Mouse (Mus musculus): ENCODE data around the gene Acvr1b. TPM values are rescaled to one million over a fixed set of nuclear protein-coding genes. Genes with fewer than 3 reads are reported as not detected.

Gene Acvr1b
- total and polyA plus RNA-seq, 2 experiments from 2014 or later: 17.4 to 80.4 TPM

DNA sequence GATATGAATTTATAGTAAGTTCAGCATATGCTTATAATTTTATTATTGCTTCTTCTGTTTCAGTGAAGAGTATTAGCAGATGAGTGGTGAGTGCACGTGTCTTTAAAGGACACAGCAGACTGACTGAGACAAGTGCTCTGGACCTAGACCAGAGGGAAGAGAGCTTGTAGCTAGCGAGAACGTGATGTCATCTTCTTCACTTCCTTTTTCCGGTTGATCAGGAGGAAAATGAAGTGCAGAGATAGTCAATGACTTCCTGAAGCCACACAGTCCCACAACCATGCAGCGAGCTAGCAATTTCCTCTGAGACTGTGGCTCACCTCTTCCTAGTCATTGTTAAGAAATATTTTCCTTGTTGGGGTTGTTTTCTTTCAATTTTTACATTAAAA is 16.9 kb downstream of the Acvr1b start:
- Histone ChIP-seq H3K27ac (ENCODE audit: low read depth, low read length) (no peak overlapping the region), H3K36me3 (ENCODE audit: insufficient read depth) (peaks cover 20% of the 10 kb centered on the region)
- DNase-seq: no peak

DNA sequence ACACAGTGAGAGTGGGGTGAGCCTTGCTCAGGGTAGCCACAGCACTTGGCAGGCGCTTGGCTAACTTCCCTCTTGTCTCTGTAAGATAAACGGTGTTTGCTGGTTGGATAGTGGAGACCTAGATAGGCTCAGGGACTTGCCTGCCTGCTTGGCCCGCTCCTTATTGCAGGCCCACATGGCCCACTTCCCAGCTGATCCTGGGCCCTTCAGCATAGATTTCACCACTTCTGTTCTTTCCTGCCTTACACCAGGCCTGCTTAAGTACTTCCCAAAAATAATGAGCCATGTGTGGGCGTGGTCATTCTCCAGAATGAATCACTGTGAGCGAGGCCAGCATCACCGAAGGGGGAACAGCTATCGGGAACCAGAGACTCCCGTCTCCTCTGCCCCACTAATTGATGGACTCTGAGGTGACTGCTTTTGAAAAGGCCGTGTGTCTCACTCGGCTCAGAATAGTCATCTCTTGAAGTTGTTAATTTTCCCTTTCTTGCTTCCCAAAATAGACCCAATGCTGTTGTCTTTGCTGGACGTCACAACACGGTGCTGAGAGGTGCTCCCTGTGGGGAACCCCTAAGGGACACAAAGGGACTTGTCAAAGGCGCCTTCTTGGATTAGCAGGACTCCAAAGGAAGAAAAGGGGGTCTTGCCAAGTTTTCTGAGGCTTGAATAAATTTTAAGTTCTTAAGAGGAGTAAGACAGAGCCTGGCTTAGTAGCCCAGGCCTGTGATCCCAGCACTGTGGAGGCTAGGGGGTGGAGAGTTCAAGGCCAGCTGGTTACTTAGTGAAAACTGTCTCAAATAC is 17.8 kb downstream of the Acvr1b start:
- Histone ChIP-seq H3K4me2 (ENCODE audit: low read depth) (no peak overlapping the region), H3K9ac (no peak overlapping the region), H3K4me1 (ENCODE audit: insufficient read depth) (no peaks in the 10 kb centered on the region), H3K4me3 (ENCODE audit: low read depth, low read length) (no peak overlapping the region), H3K27me3 (ENCODE audit: insufficient read depth, low read length) (no peaks in the 10 kb centered on the region), H3K36me3 (ENCODE audit: insufficient read depth) (peaks cover 23% of the 10 kb centered on the region), H3K9me3 (ENCODE audit: low read length) (no peaks in the 10 kb centered on the region), H3K27ac (ENCODE audit: low read depth, low read length) (no peak overlapping the region; the same call in 1 of the 2 replicates)
- DNase-seq: peak; percentile 41
- TF ChIP-seq CTCF (IDR thresholded peaks at IDR 0.05; ENCODE audit: low read depth): no peak
- peak; percentile 64 for ATAC-seq
- 9% methylated on average over 13 of the region's 13 CpGs for WGBS

More for the DNA sequence above, 16.9 kb downstream of the Acvr1b start:
- Histone ChIP-seq H3K4me2 (ENCODE audit: low read depth) (no peak overlapping the region), H3K9me3 (ENCODE audit: low read length) (no peaks in the 10 kb centered on the region), H3K27me3 (ENCODE audit: insufficient read depth, low read length) (no peaks in the 10 kb centered on the region), H3K9ac (no peak overlapping the region), H3K4me3 (ENCODE audit: low read depth, low read length) (no peak overlapping the region), H3K4me1 (ENCODE audit: insufficient read depth) (no peaks in the 10 kb centered on the region)
- 61% methylated on average over 5 of the region's 5 CpGs for whole genome bisulfite sequencing
- TF ChIP-seq CTCF (IDR thresholded peaks at IDR 0.05; ENCODE audit: low read depth): no peak
- no peak for ATAC-seq

DNA sequence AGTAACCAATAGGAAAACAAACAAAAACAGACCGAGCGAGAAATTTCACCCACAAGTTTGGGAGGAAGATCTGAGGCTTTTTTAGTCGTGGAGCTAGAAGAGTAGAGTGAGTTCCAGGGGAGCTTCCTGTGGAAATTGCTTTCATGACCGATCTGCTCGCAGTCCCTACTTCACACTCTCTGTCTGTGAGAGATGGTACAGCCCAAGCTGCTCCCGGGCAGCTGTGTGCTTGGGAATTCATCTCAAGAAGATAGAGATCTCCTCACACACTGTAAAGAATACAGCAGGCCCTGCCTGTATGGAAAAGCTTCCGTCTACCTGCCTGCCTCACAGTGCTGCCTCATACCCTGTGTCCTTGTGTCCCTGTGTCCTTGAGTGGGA is 18.4 kb downstream of the Acvr1b start:
- Histone ChIP-seq H3K9me3 (ENCODE audit: low read length) (no peaks in the 10 kb centered on the region), H3K4me1 (ENCODE audit: insufficient read depth) (no peaks in the 10 kb centered on the region), H3K27ac (ENCODE audit: low read depth, low read length) (peak overlapping the region; percentile 9; the same call in 1 of the 2 replicates), H3K4me3 (ENCODE audit: low read depth, low read length) (no peak overlapping the region), H3K36me3 (ENCODE audit: insufficient read depth) (peaks cover 23% of the 10 kb centered on the region), H3K4me2 (ENCODE audit: low read depth) (no peak overlapping the region), H3K9ac (no peak overlapping the region), H3K27me3 (ENCODE audit: insufficient read depth, low read length) (no peaks in the 10 kb centered on the region)
- ATAC-seq: peak; percentile 30; the same call in 1 of the 2 replicates
- TF ChIP-seq CTCF (IDR thresholded peaks at IDR 0.05; ENCODE audit: low read depth): no peak
- DNase-seq: peak; percentile 24
- WGBS: 23% methylated on average over 7 of the region's 7 CpGs

DNA sequence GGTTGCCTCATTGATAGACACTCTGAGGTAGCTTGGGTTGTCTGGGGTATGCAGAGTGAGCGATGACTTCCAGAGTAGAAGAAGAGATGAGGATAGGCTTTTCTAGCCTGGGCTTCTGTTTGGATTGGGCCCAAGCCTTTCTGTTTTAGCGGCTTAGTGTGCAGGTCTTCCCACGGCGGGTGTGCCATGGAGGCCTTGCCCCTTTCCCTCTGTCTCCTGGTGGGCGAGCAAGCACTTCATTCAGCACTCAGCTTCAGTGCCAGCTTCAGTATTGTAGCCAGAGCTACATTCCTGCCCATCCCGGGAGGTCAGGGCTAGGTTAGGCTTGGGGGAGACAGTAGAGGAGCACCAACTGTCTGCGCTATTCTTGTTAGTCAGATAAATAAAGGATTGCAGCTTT is 18.8 kb downstream of the Acvr1b start:
- no peak overlapping the region for H3K9ac ChIP-seq
- no peak for ATAC-seq
- peaks cover 23% of the 10 kb centered on the region for H3K36me3 ChIP-seq (ENCODE audit: insufficient read depth)
- WGBS: 83% methylated on average over 7 of the region's 7 CpGs
- H3K4me3 ChIP-seq (ENCODE audit: low read depth, low read length): no peak overlapping the region
- no peak overlapping the region for H3K4me2 ChIP-seq (ENCODE audit: low read depth)
- no peaks in the 10 kb centered on the region for H3K27me3 ChIP-seq (ENCODE audit: insufficient read depth, low read length)
- H3K27ac ChIP-seq (ENCODE audit: low read depth, low read length): peak overlapping the region; percentile 9; the same call in 1 of the 2 replicates
- DNase-seq: no peak
- TF ChIP-seq CTCF (IDR thresholded peaks at IDR 0.05; ENCODE audit: low read depth): no peak
- no peaks in the 10 kb centered on the region for H3K4me1 ChIP-seq (ENCODE audit: insufficient read depth)
- no peaks in the 10 kb centered on the region for H3K9me3 ChIP-seq (ENCODE audit: low read length)

DNA sequence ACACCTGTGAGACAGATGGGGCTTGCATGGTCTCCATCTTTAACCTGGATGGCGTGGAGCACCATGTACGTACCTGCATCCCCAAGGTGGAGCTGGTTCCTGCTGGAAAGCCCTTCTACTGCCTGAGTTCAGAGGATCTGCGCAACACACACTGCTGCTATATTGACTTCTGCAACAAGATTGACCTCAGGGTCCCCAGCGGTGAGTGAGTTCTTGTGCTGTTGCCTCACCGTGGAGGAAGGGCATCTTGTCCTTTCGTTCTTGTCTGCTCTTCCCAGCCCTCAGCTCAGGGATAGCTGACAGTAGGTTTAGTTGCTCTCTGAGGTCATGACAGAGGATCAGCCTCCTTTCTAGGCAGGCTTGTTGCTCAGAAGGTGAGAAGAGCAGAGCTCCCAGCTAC is 20.1 kb downstream of the Acvr1b start:
- no peak for DNase-seq

DNA sequence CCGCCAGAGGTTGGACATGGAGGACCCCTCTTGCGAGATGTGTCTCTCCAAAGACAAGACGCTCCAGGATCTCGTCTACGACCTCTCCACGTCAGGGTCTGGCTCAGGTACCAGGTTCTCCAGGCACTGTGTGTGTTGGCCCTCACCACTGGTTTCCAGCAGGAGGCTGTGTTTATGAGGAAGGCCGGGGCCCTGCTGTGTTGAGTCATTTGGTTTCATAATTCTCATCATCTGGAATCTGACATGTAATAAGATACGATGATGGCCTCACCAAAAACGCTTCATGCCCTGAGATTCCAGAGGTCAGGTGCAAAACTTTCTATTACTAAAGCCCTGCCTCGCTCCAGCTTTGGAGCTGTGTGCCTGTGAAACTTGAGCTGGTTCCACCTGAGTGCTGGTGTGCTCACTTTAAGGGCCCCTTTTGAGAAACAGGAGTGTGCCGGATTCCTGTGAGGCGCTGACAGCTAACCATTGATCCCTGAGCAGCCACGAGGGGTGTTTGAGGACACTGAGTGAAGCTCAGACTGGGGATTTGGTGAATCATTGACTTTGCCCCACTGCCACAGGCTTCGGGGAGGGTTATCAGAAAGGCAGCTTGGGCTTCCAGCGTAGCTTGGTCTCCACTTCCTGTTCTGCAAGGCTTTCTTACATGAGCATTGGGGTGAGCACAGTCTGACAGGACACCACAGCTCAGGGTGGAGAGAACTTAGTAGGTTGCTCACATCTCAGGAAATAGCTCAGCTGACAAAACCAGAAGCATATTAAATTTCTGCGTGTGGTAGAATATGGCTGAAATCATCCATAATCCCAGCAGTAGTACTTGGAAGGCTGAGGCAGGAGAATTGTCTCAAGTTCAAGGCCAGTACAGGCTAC is 21.3 kb downstream of the Acvr1b start:
- no peak overlapping the region for H3K9ac ChIP-seq
- H3K4me2 ChIP-seq (ENCODE audit: low read depth): no peak overlapping the region
- ATAC-seq: no peak
- H3K27ac ChIP-seq (ENCODE audit: low read depth, low read length): no peak overlapping the region
- no peaks in the 10 kb centered on the region for H3K4me1 ChIP-seq (ENCODE audit: insufficient read depth)
- H3K27me3 ChIP-seq (ENCODE audit: insufficient read depth, low read length): no peaks in the 10 kb centered on the region
- TF ChIP-seq CTCF (IDR thresholded peaks at IDR 0.05; ENCODE audit: low read depth): no peak
- peaks cover 38% of the 10 kb centered on the region for H3K36me3 ChIP-seq (ENCODE audit: insufficient read depth)
- no peak overlapping the region for H3K4me3 ChIP-seq (ENCODE audit: low read depth, low read length)
- H3K9me3 ChIP-seq (ENCODE audit: low read length): no peaks in the 10 kb centered on the region
- DNase-seq: no peak
- 97% methylated on average over 16 of the region's 16 CpGs for WGBS

More for the DNA sequence above, 20.1 kb downstream of the Acvr1b start:
- H3K9ac ChIP-seq: no peak overlapping the region
- ATAC-seq: no peak
- no peaks in the 10 kb centered on the region for H3K9me3 ChIP-seq (ENCODE audit: low read length)
- no peaks in the 10 kb centered on the region for H3K27me3 ChIP-seq (ENCODE audit: insufficient read depth, low read length)
- no peak overlapping the region for H3K27ac ChIP-seq (ENCODE audit: low read depth, low read length)
- no peaks in the 10 kb centered on the region for H3K4me1 ChIP-seq (ENCODE audit: insufficient read depth)
- H3K4me3 ChIP-seq (ENCODE audit: low read depth, low read length): no peak overlapping the region
- no peak overlapping the region for H3K4me2 ChIP-seq (ENCODE audit: low read depth)
- WGBS: 97% methylated on average over 6 of the region's 6 CpGs
- H3K36me3 ChIP-seq (ENCODE audit: insufficient read depth): peaks cover 30% of the 10 kb centered on the region
- TF ChIP-seq CTCF (IDR thresholded peaks at IDR 0.05; ENCODE audit: low read depth): no peak

Data from forebrain, postnatal 0 days (tissue).